Mouse (Mus musculus) midbrain, embryonic 11.5 days (tissue): ENCODE measurements at regions not wholly inside any gene's neighbourhood (a gene's known extent, or its start where the extent isn't known, plus 50 kb on each side); places are given as distances from the start of the nearest gene placed in this dataset.
"Not testable (repeated sequence)": the region's sequence is repeated elsewhere in the genome, so short reads cannot be mapped to it uniquely, and the experiment has no call there.

Experiments
- ATAC-seq: fragments of 200-750 bp; cut with Nextera tagmentation; 2 replicates; pipeline ENCODE4 v1.8.0; 2017; ENCODE audit warnings: moderate TSS enrichment, moderate library complexity; ENCODE audit not compliant: low FRiP score
- DNase-seq: peaks from one replicate; pipeline ENCODE4 v3.0.0; 2015; ENCODE audit warnings: low spot score; ENCODE audit errors: missing footprints
- H3K27ac ChIP-seq: fragments of 300-500 bp; sonication (generic); 2 replicates; pipeline ENCODE4 v1.5.1; 2014; ENCODE audit warnings: low read depth, low read length
- H3K27me3 ChIP-seq: fragments of 300-500 bp; sonication (generic); 2 replicates; pipeline ENCODE4 v1.6.1; 2014; ENCODE audit warnings: mild to moderate bottlenecking, low read length, moderate library complexity, mixed read lengths; ENCODE audit not compliant: control insufficient read depth, insufficient read depth
- H3K36me3 ChIP-seq: fragments of 300-500 bp; sonication (generic); 2 replicates; pipeline ENCODE4 v1.6.1; 2014; ENCODE audit warnings: mild to moderate bottlenecking, low read length, moderate library complexity, mixed read lengths; ENCODE audit not compliant: control insufficient read depth, insufficient read depth
- H3K4me1 ChIP-seq: fragments of 300-500 bp; sonication (generic); 2 replicates; pipeline ENCODE4 v1.6.1; 2014; ENCODE audit warnings: low read length; ENCODE audit not compliant: control insufficient read depth, insufficient read depth
- H3K4me2 ChIP-seq: fragments of 300-500 bp; sonication (generic); 2 replicates; pipeline ENCODE4 v1.6.1; 2014; ENCODE audit warnings: mild to moderate bottlenecking, moderate library complexity
- H3K4me3 ChIP-seq: fragments of 300-500 bp; sonication (generic); 2 replicates; pipeline ENCODE4 v1.5.1; 2014; ENCODE audit warnings: low read depth, low read length
- H3K9ac ChIP-seq: fragments of 300-500 bp; sonication (generic); 2 replicates; pipeline ENCODE4 v1.6.1; 2014; ENCODE audit warnings: low read length
- H3K9me3 ChIP-seq: fragments of 300-500 bp; sonication (generic); 2 replicates; pipeline ENCODE4 v1.6.1; 2016; ENCODE audit warnings: low read length; ENCODE audit not compliant: control insufficient read depth
- WGBS: fragments of 180-500 bp; shearing (Covaris S2); extraction: QIAGEN DNeasy Blood & Tissue Kit; methylation state at CpG from one replicate; pipeline ENCODE4 v1.1.7; 2014; 5-methylcytosine and 5-hydroxymethylcytosine counted together

GRCm38 (mm10) chr11:91342629-91343028 lies 234.7 kb downstream of the Kif2b start:
- H3K4me3 ChIP-seq = no peak overlapping the region
- WGBS = 61% methylated on average over 1 of the region's 1 CpGs
- H3K27ac ChIP-seq = no peak overlapping the region
- no peaks in the 10 kb centered on the region for H3K4me1 ChIP-seq
- no peaks in the 10 kb centered on the region for H3K27me3 ChIP-seq
- DNase-seq = no peak
- H3K36me3 ChIP-seq = no peaks in the 10 kb centered on the region
- no peak overlapping the region for H3K9ac ChIP-seq
- no peaks in the 10 kb centered on the region for H3K9me3 ChIP-seq
- ATAC-seq = peak; percentile 54; the same call in 1 of the 2 replicates
- no peak overlapping the region for H3K4me2 ChIP-seq

- Histone ChIP-seq H3K9me3 (no peaks in the 10 kb centered on the region), H3K4me3 (no peak overlapping the region), H3K27me3 (no peaks in the 10 kb centered on the region), H3K9ac (no peak overlapping the region), H3K27ac (no peak overlapping the region), H3K4me2 (no peak overlapping the region), H3K4me1 (peaks cover 2% of the 10 kb centered on the region; the same call in 1 of the 2 replicates), H3K36me3 (no peaks in the 10 kb centered on the region)
- no peak for ATAC-seq
- DNase-seq = no peak
- 70% methylated on average over 3 of the region's 3 CpGs for WGBS
These were observed 244.3 kb downstream of the Kif2b start for GRCm38 (mm10) chr11:91333056-91333455.

GRCm38 (mm10) chr11:91327543-91327942 lies 249.8 kb downstream of the Kif2b start:
- Histone ChIP-seq H3K4me3 (no peak overlapping the region), H3K36me3 (no peaks in the 10 kb centered on the region), H3K27ac (no peak overlapping the region), H3K27me3 (no peaks in the 10 kb centered on the region), H3K4me1 (peaks cover 2% of the 10 kb centered on the region; the same call in 1 of the 2 replicates), H3K4me2 (no peak overlapping the region), H3K9me3 (no peaks in the 10 kb centered on the region), H3K9ac (no peak overlapping the region)
- no peak for ATAC-seq
- no peak for DNase-seq
- WGBS = 86% methylated on average over 8 of the region's 8 CpGs

GRCm38 (mm10) chr11:91310212-91310742 lies 267.1 kb downstream of the Kif2b start:
- WGBS = 88% methylated on average over 3 of the region's 3 CpGs
- Histone ChIP-seq H3K4me1 (no peaks in the 10 kb centered on the region), H3K4me3 (no peak overlapping the region), H3K4me2 (no peak overlapping the region), H3K9me3 (no peaks in the 10 kb centered on the region), H3K36me3 (no peaks in the 10 kb centered on the region), H3K27me3 (no peaks in the 10 kb centered on the region), H3K27ac (no peak overlapping the region), H3K9ac (no peak overlapping the region)
- ATAC-seq = no peak
- DNase-seq = no peak

- DNase-seq (no peak), ATAC-seq (peak; percentile 64; the same call in 1 of the 2 replicates)
- no peaks in the 10 kb centered on the region for H3K9me3 ChIP-seq
- H3K4me1 ChIP-seq = no peaks in the 10 kb centered on the region
- no peak overlapping the region for H3K27ac ChIP-seq
- no peak overlapping the region for H3K4me2 ChIP-seq
- no peaks in the 10 kb centered on the region for H3K36me3 ChIP-seq
- H3K9ac ChIP-seq = no peak overlapping the region
- no peaks in the 10 kb centered on the region for H3K27me3 ChIP-seq
- 58% methylated on average over 10 of the region's 10 CpGs for WGBS
- H3K4me3 ChIP-seq = no peak overlapping the region
These were observed 287.9 kb downstream of the Kif2b start for GRCm38 (mm10) chr11:91289194-91290123.

GRCm38 (mm10) chr11:91286376-91286775 lies 291.0 kb downstream of the Kif2b start:
- H3K9me3 ChIP-seq = no peaks in the 10 kb centered on the region
- no peak overlapping the region for H3K9ac ChIP-seq
- H3K4me1 ChIP-seq = no peaks in the 10 kb centered on the region
- no peak for DNase-seq
- no peaks in the 10 kb centered on the region for H3K36me3 ChIP-seq
- no peaks in the 10 kb centered on the region for H3K27me3 ChIP-seq
- no peak overlapping the region for H3K4me2 ChIP-seq
- H3K27ac ChIP-seq = no peak overlapping the region
- ATAC-seq = no peak
- H3K4me3 ChIP-seq = no peak overlapping the region

- no peaks in the 10 kb centered on the region for H3K27me3 ChIP-seq
- ATAC-seq = no peak
- no peak overlapping the region for H3K4me3 ChIP-seq
- no peaks in the 10 kb centered on the region for H3K9me3 ChIP-seq
- no peaks in the 10 kb centered on the region for H3K4me1 ChIP-seq
- WGBS = 66% methylated on average over 4 of the region's 4 CpGs
- H3K4me2 ChIP-seq = no peak overlapping the region
- no peaks in the 10 kb centered on the region for H3K36me3 ChIP-seq
- H3K27ac ChIP-seq = no peak overlapping the region
- no peak for DNase-seq
- H3K9ac ChIP-seq = no peak overlapping the region
These were observed 315.1 kb downstream of the Kif2b start for GRCm38 (mm10) chr11:91262216-91262615.

- H3K27me3 ChIP-seq, H3K27ac ChIP-seq, H3K4me1 ChIP-seq, H3K4me3 ChIP-seq, H3K9me3 ChIP-seq, H3K36me3 ChIP-seq, H3K9ac ChIP-seq, ATAC-seq, H3K4me2 ChIP-seq, DNase-seq: not testable (repeated sequence)
- WGBS = 86% methylated on average over 3 of the region's 3 CpGs
These were observed 335.3 kb downstream of the Kif2b start for GRCm38 (mm10) chr11:91242061-91242460.

- Histone ChIP-seq H3K27me3 (no peaks in the 10 kb centered on the region), H3K27ac (no peak overlapping the region), H3K9me3 (no peaks in the 10 kb centered on the region), H3K4me1 (no peaks in the 10 kb centered on the region), H3K4me3 (no peak overlapping the region), H3K9ac (no peak overlapping the region), H3K4me2 (no peak overlapping the region), H3K36me3 (no peaks in the 10 kb centered on the region)
- WGBS = 98% methylated on average over 1 of the region's 1 CpGs
- no peak for ATAC-seq
- no peak for DNase-seq
These were observed 361.2 kb downstream of the Kif2b start for GRCm38 (mm10) chr11:91216158-91216557.
